Mouse (Mus musculus) heart, embryonic 10.5 days (tissue): Measurements from ENCODE around the gene Gm364. TPM values are rescaled to one million over a fixed set of nuclear protein-coding genes. Genes with fewer than 3 reads are reported as not detected.
A peak's percentile ranks its signal among the peaks of the same experiment; 100 is the strongest.

ENCODE experiments used
- DNase-seq: peaks from one replicate; pipeline ENCODE4 v3.0.0-alpha.2; 2017; ENCODE audit warnings: low spot score
- H3K27ac ChIP-seq: fragments of 300-500 bp; sonication (generic); 2 replicates; pipeline ENCODE4 v1.5.1; 2016; ENCODE audit warnings: mild to moderate bottlenecking
- H3K27me3 ChIP-seq: fragments of 300-500 bp; sonication (generic); 2 replicates; pipeline ENCODE4 v1.6.1; 2016; ENCODE audit warnings: mild to moderate bottlenecking; ENCODE audit not compliant: poor library complexity, insufficient read depth, severe bottlenecking
- H3K36me3 ChIP-seq: fragments of 300-500 bp; sonication (generic); 2 replicates; pipeline ENCODE4 v1.6.1; 2016; ENCODE audit warnings: mild to moderate bottlenecking, moderate library complexity
- H3K4me1 ChIP-seq: fragments of 300-500 bp; sonication (generic); 2 replicates; pipeline ENCODE4 v1.6.1; 2016; ENCODE audit warnings: mild to moderate bottlenecking
- H3K4me3 ChIP-seq: fragments of 300-500 bp; sonication (generic); 2 replicates; pipeline ENCODE4 v1.5.1; 2016; ENCODE audit warnings: mild to moderate bottlenecking, moderate library complexity
- H3K9me3 ChIP-seq: fragments of 300-500 bp; sonication (generic); 2 replicates; pipeline ENCODE4 v1.6.1; 2016; ENCODE audit warnings: mild to moderate bottlenecking, moderate library complexity
- WGBS: fragments of 180-500 bp; shearing (Covaris S2); methylation state at CpG from one replicate; pipeline ENCODE4 v1.1.7; 2016; 5-methylcytosine and 5-hydroxymethylcytosine counted together
- polyA plus RNA-seq: library from polyadenylated mRNA; unstranded; fragments of >200 nt; fragmentation: Nextera tagmentation; extraction: Ambion mirVana; gene quantifications from 2 replicates; pipeline ENCODE4 v1.2.1, GENCODE M21; 2016

The Gm364 gene
- polyA plus RNA-seq, 1 experiment from 2014 or later, result not detected

DNA sequence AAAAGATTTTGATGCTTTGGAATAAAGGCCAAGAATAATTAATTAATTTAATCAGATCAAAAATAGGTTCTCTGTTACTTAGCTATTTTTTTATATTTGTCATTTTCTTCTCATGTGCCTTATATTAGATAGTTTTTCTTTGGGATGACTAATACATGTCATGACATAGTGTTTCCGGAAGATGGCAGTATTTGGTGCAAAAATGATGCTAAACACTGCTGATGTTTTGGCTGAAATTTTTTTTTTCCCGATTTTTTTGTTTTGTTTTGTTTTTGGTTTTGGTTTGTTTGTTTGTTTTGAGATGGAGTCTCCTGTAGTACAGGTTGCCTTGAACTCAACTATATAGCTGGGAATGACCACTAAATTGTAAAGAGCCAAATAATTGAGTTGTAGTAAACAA, 22.7 kb downstream of the Gm364 start:
- Histone ChIP-seq H3K9me3 (no peaks in the 10 kb centered on the region), H3K27ac (no peak overlapping the region), H3K36me3 (no peaks in the 10 kb centered on the region), H3K27me3 (no peaks in the 10 kb centered on the region), H3K4me3 (no peak overlapping the region), H3K4me1 (no peaks in the 10 kb centered on the region)
- 7% methylated on average over 2 of the region's 2 CpGs for WGBS
- no peak for DNase-seq

- Histone ChIP-seq H3K36me3 (no peaks in the 10 kb centered on the region), H3K9me3 (no peaks in the 10 kb centered on the region), H3K27me3 (no peaks in the 10 kb centered on the region), H3K4me1 (no peaks in the 10 kb centered on the region), H3K27ac (no peak overlapping the region), H3K4me3 (no peak overlapping the region)
- no peak for DNase-seq
- WGBS, result 89% methylated on average over 2 of the region's 2 CpGs
Observed at GRCm38 (mm10) chrX:57433897-57434296, 24.9 kb downstream of the Gm364 start.

GRCm38 (mm10) chrX:57503634-57504033, 94.7 kb downstream of the Gm364 start, which contains the start of gene Gpr101:
TSS of gene Gpr101 (minus strand) at chrX:57503757.
- WGBS, result 14% methylated on average over 21 of the region's 28 CpGs
- Histone ChIP-seq H3K27ac (no peak within 1 kb of the TSS), H3K4me3 (peak within 1 kb of the TSS; percentile 49), H3K4me1 (no peaks in the 10 kb centered on the region), H3K27me3 (peaks cover 50% of the 10 kb centered on the region), H3K9me3 (no peaks in the 10 kb centered on the region), H3K36me3 (no peaks in the 10 kb centered on the region)
- no peak for DNase-seq

GRCm38 (mm10) chrX:57506247-57506646, 97.3 kb downstream of the Gm364 start:
- 59% methylated on average over 1 of the region's 1 CpGs for WGBS
- H3K27me3 ChIP-seq, result peaks cover 42% of the 10 kb centered on the region
- no peaks in the 10 kb centered on the region for H3K4me1 ChIP-seq
- H3K27ac ChIP-seq, result no peak overlapping the region
- no peaks in the 10 kb centered on the region for H3K9me3 ChIP-seq
- H3K36me3 ChIP-seq, result no peaks in the 10 kb centered on the region
- DNase-seq, result no peak
- no peak overlapping the region for H3K4me3 ChIP-seq

GRCm38 (mm10) chrX:57521117-57522095, 112.5 kb downstream of the Gm364 start:
- H3K4me3 ChIP-seq, result no peak overlapping the region
- DNase-seq, result no peak
- no peaks in the 10 kb centered on the region for H3K36me3 ChIP-seq
- no peaks in the 10 kb centered on the region for H3K9me3 ChIP-seq
- WGBS, result 42% methylated on average over 28 of the region's 28 CpGs
- no peaks in the 10 kb centered on the region for H3K4me1 ChIP-seq
- H3K27me3 ChIP-seq, result no peaks in the 10 kb centered on the region
- H3K27ac ChIP-seq, result no peak overlapping the region

Other genes starting within 250 kb of the Gm364 start
- not detected in 2 replicates for gene Cd40lg, start 197.0 kb upstream of the Gm364 start, polyA plus RNA-seq
- gene Arhgef6, start 70.4 kb upstream of the Gm364 start, polyA plus RNA-seq, result 10.7 and 18.9 TPM in 2 replicates
- gene Rbmx, start 16.1 kb upstream of the Gm364 start, polyA plus RNA-seq, result 91.9 and 97.7 TPM in 2 replicates
- not detected in 2 replicates for gene Gpr101, start 94.6 kb downstream of the Gm364 start, polyA plus RNA-seq